Comparison of ENCODE assay signal across 23 mouse cellular contexts in the genomic region with DNA sequence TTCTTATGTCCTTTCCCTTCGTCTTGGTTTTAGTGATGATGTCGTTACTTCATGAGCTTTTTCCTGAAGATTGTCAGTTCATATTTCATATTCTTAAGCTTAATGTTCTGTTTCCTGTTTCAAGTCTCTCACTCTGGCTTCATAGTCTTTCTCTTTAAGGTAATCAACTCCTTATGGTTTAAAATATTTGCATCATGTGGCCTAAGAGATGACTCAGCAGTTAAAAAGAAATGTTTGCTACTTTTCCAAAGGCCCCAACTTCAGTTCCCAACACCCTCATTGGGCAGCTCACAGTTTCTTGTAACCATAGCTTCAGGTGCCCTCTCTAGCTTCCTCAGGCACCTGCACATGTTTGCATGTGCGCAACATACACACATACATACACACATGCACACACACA.
"Had no signal": no experiment of that assay in that cellular context is flagged by ENCODE, and none has a peak within 500 bp of the region (broad histone marks: within the 10 kb centered on the region; RNA-seq: fewer than 3 reads in every experiment).

No protein-coding gene starts in this region.

- DNase-seq: gastrocnemius, postnatal 14 days; gastrocnemius, postnatal 36 days; heart, adult 11 months; heart, adult 2 months; heart, postnatal 4 days; kidney, adult 18-20 months; kidney, adult 8-10 months; kidney, postnatal 10 days; kidney, postnatal 25 days; kidney, postnatal 4 days; liver had no signal

- H3K4me2 ChIP-seq: heart, embryonic 11.5 days; heart, embryonic 13.5 days; heart, embryonic 15.5 days; hindbrain, embryonic 12.5 days; hindbrain, embryonic 14.5 days; intestine, embryonic 15.5 days; limb, embryonic 12.5 days; liver, embryonic 11.5 days had no signal

- H3K27me3 ChIP-seq: heart, embryonic 13.5 days; heart, embryonic 15.5 days; hindbrain, embryonic 12.5 days; intestine, embryonic 15.5 days; limb, embryonic 12.5 days had no signal

- H3K36me3 ChIP-seq: heart, embryonic 13.5 days; heart, embryonic 15.5 days; hindbrain, embryonic 10.5 days; hindbrain, embryonic 12.5 days; intestine, embryonic 15.5 days; limb, embryonic 10.5 days; limb, embryonic 12.5 days had no signal

- H3K4me3 ChIP-seq: heart, adult 2 months; heart, embryonic 13.5 days; heart, embryonic 15.5 days; hindbrain, embryonic 10.5 days; hindbrain, embryonic 12.5 days; intestine, embryonic 15.5 days; layer of hippocampus, adult 2 months; left cerebral cortex, adult 2 months; limb, embryonic 10.5 days; limb, embryonic 12.5 days had no signal
